Mouse (Mus musculus): ENCODE data around the gene Dnaja4.
"Not testable (repeated sequence)": the region's sequence is repeated elsewhere in the genome, so short reads cannot be mapped to it uniquely, and the experiment has no call there.

Dnaja4 gene

GRCm38 (mm10) chr9:54698318-54699086, at the start of gene Dnaja4:
Gene Dnaja4 (plus strand): TSS chr9:54698873.
- DNase-seq (ENCODE audit: low spot score) = no peak

GRCm38 (mm10) chr9:54649360-54649759, 49.3 kb upstream of the Dnaja4 start:
- no peak for DNase-seq (ENCODE audit: low spot score)

- DNase-seq (ENCODE audit: low spot score) = no peak
Measured at GRCm38 (mm10) chr9:54652778-54653177, 45.9 kb upstream of the Dnaja4 start.

GRCm38 (mm10) chr9:54655846-54656245, 42.8 kb upstream of the Dnaja4 start:
- no peak for DNase-seq (ENCODE audit: low spot score)

GRCm38 (mm10) chr9:54656402-54656801, 42.3 kb upstream of the Dnaja4 start:
- DNase-seq (ENCODE audit: low spot score) = no peak

GRCm38 (mm10) chr9:54658773-54659172, 39.9 kb upstream of the Dnaja4 start:
- DNase-seq (ENCODE audit: low spot score) = no peak

- no peak for DNase-seq (ENCODE audit: low spot score)
Measured at GRCm38 (mm10) chr9:54661605-54662377, 36.9 kb upstream of the Dnaja4 start, which contains the start of gene Acsbg1. Gene Acsbg1 (minus strand): TSS chr9:54661870.

GRCm38 (mm10) chr9:54664358-54664757, 34.3 kb upstream of the Dnaja4 start:
- no peak for DNase-seq (ENCODE audit: low spot score)

GRCm38 (mm10) chr9:54666116-54666515, 32.6 kb upstream of the Dnaja4 start:
- no peak for DNase-seq (ENCODE audit: low spot score)

- no peak for DNase-seq (ENCODE audit: low spot score)
Measured at GRCm38 (mm10) chr9:54668455-54668854, 30.2 kb upstream of the Dnaja4 start.

- no peak for DNase-seq (ENCODE audit: low spot score)
Measured at GRCm38 (mm10) chr9:54671962-54672361, 26.7 kb upstream of the Dnaja4 start.

- DNase-seq (ENCODE audit: low spot score) = no peak
Measured at GRCm38 (mm10) chr9:54673887-54674286, 24.8 kb upstream of the Dnaja4 start.

GRCm38 (mm10) chr9:54676531-54676986, 22.1 kb upstream of the Dnaja4 start:
- DNase-seq (ENCODE audit: low spot score) = no peak

- DNase-seq (ENCODE audit: low spot score) = no peak
Measured at GRCm38 (mm10) chr9:54682846-54683245, 15.8 kb upstream of the Dnaja4 start.

GRCm38 (mm10) chr9:54683814-54684605, 14.7 kb upstream of the Dnaja4 start:
- DNase-seq (ENCODE audit: low spot score) = no peak

GRCm38 (mm10) chr9:54687246-54688236, 11.1 kb upstream of the Dnaja4 start:
- DNase-seq (ENCODE audit: low spot score) = no peak

- no peak for DNase-seq (ENCODE audit: low spot score)
Measured at GRCm38 (mm10) chr9:54689446-54689845, 9.2 kb upstream of the Dnaja4 start.

GRCm38 (mm10) chr9:54690697-54691096, 8.0 kb upstream of the Dnaja4 start:
- DNase-seq (ENCODE audit: low spot score) = not testable (repeated sequence)

GRCm38 (mm10) chr9:54691241-54691805, 7.3 kb upstream of the Dnaja4 start:
- not testable (repeated sequence) for DNase-seq (ENCODE audit: low spot score)

GRCm38 (mm10) chr9:54699087-54699344, 343 bp downstream of the Dnaja4 start:
- no peak for DNase-seq (ENCODE audit: low spot score)

Measured in urinary bladder, postnatal 10 days (tissue).